Mouse (Mus musculus) small intestine, adult 2 months (tissue): ENCODE measurements around the gene Atoh7.

Experiments
- CTCF ChIP-seq: fragments of 200-500 bp; IDR thresholded peaks from 2 replicates; pipeline ENCODE4 v1.5.1; 2012; ENCODE audit warnings: low read depth, mild to moderate bottlenecking, control low read depth, inconsistent platforms, low read length, moderate library complexity, mixed read lengths; ENCODE audit not compliant: insufficient replicate concordance, insufficient read length; ENCODE audit errors: extremely low read depth
- POLR2A ChIP-seq: fragments of 200-500 bp; IDR thresholded peaks from 2 replicates; pipeline ENCODE4 v1.6.1; 2012; ENCODE audit warnings: low read depth, mild to moderate bottlenecking, control low read depth, inconsistent platforms, low read length, moderate library complexity

- TF ChIP-seq CTCF: no peak
- TF ChIP-seq POLR2A: no peak
Observed at GRCm38 (mm10) chr10:63053007-63053406, 46.4 kb upstream of the Atoh7 start.
